Mouse (Mus musculus): ENCODE results near the gene Cyp2ab1.

DNA sequence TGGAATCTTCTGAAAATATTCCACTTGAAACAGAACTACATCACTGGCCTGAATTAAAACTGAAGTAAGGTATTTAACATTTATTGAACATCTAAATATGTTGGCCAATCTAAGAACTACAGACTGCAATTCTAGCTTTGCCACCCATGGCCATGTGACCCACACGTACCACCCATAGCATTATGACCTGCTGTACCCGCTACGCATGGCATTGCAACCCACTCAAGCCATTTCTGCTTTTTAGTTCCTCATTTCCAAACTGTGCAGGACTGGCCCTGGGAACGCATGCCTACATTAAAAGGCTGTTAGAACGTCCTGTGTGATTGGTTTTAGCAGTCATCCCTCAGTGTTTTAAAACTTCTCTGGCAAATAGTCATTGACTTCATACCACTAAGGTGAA, 32.6 kb upstream of the Cyp2ab1 start:
- TF ChIP-seq POLR2A (IDR thresholded peaks at IDR 0.05; ENCODE audit: low read depth, low read length): no peak
- TF ChIP-seq CTCF (conservative IDR thresholded peaks at IDR 0.05; ENCODE audit: insufficient read depth, insufficient read length, low read depth, low read length): no peak
